Mouse (Mus musculus): Measurements from ENCODE around the gene Bpgm. TPM values are rescaled to one million over a fixed set of nuclear protein-coding genes. Genes with fewer than 3 reads are reported as not detected.

Bpgm gene
- total RNA-seq, 2 experiments from 2014 or later = 601 to 1,621 TPM

Other genes with a start within 250 kb of the Bpgm start
- 18.6 and 72.8 TPM in 2 replicates for gene Akr1b3, start 158.7 kb upstream of the Bpgm start, total RNA-seq (2015; ENCODE audit: low replicate concordance)
- gene Akr1b3, start 158.7 kb upstream of the Bpgm start, total RNA-seq (2017; ENCODE audit: low replicate concordance) = 18.1 and 27.4 TPM in 2 replicates
- not detected in 2 replicates for gene Akr1b8, start 122.1 kb upstream of the Bpgm start, total RNA-seq (2015; ENCODE audit: low replicate concordance)
- gene Akr1b8, start 122.1 kb upstream of the Bpgm start, total RNA-seq (2017; ENCODE audit: low replicate concordance) = not detected in 2 replicates
- 8.2 and 10.2 TPM in 2 replicates for gene Akr1b10, start 92.0 kb upstream of the Bpgm start, total RNA-seq (2015; ENCODE audit: low replicate concordance)
- gene Akr1b10, start 92.0 kb upstream of the Bpgm start, total RNA-seq (2017; ENCODE audit: low replicate concordance) = 3.5 and 7.1 TPM in 2 replicates
- 1.3 TPM in 1 of 2 replicates, not detected in the other for gene Akr1b7, start 63.9 kb upstream of the Bpgm start, total RNA-seq (2015; ENCODE audit: low replicate concordance)
- not detected in 2 replicates for gene Akr1b7, start 63.9 kb upstream of the Bpgm start, total RNA-seq (2017; ENCODE audit: low replicate concordance)
- 1.2 TPM in 1 of 2 replicates, not detected in the other for gene Cald1, start 122.3 kb downstream of the Bpgm start, total RNA-seq (2015; ENCODE audit: low replicate concordance)
- 0.26 TPM in 1 of 2 replicates, not detected in the other for gene Cald1, start 122.3 kb downstream of the Bpgm start, total RNA-seq (2017; ENCODE audit: low replicate concordance)

Data from erythroblast, adult 5-6 weeks (primary cell).